Mouse (Mus musculus) lung, adult 2 months (tissue): ENCODE measurements around the gene Acap1.

Experiments used
- CTCF ChIP-seq: fragments of 200-500 bp; IDR thresholded peaks from 2 replicates; pipeline ENCODE4 v1.5.1; 2011; ENCODE audit warnings: mild to moderate bottlenecking, low read length, control low read depth; ENCODE audit not compliant: insufficient read depth
- POLR2A ChIP-seq: fragments of 200-500 bp; IDR thresholded peaks from 2 replicates; pipeline ENCODE4 v1.6.1; 2011; ENCODE audit warnings: low read depth, mild to moderate bottlenecking, control low read depth, low read length, borderline replicate concordance; ENCODE audit errors: extremely low read depth

GRCm38 (mm10) chr11:69937385-69937784 lies 42.0 kb upstream of the Acap1 start:
- TF ChIP-seq CTCF (no peak), POLR2A (no peak)
